Mouse (Mus musculus): ENCODE data around the gene Med25.
A peak's percentile ranks its signal among the peaks of the same experiment; 100 is the strongest.

The Med25 gene

GRCm38 (mm10) chr7:44845006-44845405 is 47.5 kb downstream of the Med25 start:
- DNase-seq: no peak

GRCm38 (mm10) chr7:44841825-44842463 is 50.6 kb downstream of the Med25 start:
- DNase-seq: no peak

DNA sequence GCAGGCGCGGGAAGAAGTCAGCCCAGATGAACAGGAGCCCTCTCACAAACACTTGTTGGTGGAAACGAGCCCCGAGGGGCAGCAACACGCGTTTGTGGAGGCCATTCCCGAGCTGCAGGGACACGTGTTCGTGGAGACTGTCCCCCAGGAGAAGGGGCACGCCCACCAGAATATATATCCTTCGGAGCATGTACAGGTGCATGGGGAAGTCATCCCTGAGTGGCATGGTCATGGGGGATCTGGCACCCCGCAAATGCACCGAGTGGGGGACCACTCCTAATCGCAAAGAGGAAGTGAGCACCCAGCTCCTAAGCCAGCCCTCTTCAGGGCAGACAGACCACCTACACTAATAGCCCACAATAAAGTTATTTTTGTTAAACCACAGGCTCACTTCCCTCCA is 52.1 kb downstream of the Med25 start:
- no peak for DNase-seq

DNA sequence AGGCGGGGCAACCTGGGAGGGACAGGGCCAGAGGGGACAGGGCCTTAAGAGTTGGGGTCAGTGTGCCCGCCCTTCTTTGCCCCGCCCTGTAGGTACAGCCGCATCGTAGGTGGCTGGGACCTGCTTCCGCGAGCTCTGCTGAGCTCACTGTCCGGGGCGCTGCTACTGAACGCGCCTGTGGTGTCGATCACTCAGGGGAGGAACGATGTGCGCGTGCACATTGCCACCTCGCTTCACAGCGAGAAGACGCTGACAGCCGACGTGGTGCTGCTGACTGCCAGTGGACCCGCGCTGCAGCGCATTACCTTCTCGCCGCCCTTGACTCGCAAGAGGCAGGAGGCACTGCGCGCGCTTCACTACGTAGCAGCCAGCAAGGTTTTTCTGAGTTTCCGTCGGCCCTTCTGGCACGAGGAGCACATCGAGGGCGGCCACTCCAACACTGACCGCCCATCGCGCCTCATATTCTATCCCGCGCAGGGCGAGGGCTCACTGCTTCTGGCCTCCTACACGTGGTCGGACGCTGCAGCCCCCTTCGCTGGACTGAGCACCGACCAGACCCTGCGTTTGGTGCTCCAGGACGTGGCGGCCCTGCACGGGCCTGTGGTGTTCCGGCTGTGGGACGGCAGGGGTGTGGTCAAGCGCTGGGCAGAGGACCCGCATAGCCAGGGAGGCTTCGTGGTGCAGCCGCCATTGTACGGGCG is 52.9 kb downstream of the Med25 start:
- DNase-seq: peak; percentile 36

DNA sequence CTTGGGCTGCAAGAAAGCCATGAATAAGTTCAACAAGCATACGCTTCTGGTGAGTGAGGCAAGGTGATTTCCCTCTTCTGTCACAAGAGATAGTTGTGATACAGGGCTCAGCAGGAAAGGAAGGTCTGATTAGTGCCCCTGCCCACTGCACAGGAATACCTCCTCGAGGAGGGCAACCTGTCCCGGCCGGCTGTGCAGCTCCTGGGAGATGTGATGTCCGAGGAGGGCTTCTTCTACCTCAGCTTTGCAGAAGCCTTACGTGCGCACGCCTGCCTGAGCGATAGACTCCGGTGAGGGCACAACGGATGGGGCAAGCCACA is 53.4 kb downstream of the Med25 start:
- DNase-seq: no peak

DNA sequence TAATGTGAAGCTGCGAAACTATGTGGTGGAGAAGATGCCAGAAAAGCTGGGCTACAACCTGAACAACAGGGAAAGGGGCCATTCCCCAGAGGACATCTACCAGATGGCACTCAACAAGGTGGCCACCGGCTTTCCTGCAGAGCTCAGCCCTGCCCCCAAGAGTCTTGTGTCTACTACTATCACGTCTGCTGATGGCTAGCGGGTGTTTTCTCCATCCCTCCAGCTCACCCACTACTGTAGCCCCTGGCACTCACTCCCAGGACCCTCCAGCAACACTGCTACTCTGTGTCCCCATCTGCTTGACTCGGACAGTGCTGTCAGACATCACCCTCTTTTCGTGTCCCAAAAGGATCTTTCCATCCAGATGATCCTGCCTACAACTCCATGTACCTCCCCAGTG is 54.4 kb downstream of the Med25 start:
- no peak for DNase-seq

DNA sequence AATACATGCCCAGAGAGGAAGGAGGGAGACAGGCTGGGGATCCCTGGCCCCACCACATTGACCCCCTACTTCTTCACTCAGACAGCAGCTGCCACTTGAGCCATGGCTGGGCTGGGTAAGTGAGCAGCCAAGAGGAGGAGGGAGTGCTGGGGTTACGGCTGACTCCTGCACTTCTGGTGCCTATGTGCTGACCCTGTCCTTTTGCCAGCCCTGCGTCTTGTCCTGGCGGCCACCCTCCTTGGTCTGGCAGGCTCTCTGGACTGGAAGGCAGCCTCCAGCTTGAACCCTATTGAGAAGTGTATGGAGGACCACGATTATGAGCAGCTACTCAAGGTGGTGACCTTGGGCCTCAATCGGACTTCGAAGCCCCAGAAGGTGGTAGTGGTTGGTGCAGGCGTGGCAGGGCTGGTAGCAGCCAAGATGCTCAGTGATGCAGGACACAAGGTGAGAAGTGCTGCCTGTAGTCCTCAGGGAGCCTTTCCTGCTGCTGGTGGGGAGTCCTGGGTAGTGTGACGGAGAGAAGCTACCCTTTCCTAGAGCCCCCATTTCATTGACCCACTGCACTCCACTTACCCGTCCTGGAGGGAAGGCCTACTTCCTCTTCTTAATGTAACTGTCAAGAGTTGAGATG is 56.0 kb downstream of the Med25 start:
- DNase-seq: no peak

- DNase-seq: no peak
Measured at GRCm38 (mm10) chr7:44836016-44836404, 56.5 kb downstream of the Med25 start.

- no peak for DNase-seq
Measured at GRCm38 (mm10) chr7:44835373-44836015, 57.0 kb downstream of the Med25 start.

GRCm38 (mm10) chr7:44832763-44833162 is 59.7 kb downstream of the Med25 start:
- no peak for DNase-seq

DNA sequence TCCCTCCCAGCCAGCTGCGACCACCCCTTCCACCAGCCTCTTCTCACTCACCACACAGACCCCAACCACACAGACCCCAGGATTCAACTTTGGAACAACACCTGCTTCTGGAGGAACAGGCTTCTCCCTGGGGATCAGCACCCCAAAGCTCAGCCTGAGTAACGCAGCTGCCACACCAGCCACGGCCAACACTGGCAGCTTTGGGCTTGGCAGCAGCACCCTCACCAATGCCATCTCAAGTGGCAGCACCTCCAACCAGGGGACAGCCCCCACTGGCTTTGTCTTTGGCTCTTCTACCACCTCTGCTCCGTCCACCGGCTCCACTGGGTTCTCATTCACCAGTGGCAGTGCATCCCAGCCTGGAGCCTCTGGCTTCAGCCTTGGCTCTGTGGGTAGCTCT is 63.8 kb downstream of the Med25 start:
- no peak for DNase-seq

DNA sequence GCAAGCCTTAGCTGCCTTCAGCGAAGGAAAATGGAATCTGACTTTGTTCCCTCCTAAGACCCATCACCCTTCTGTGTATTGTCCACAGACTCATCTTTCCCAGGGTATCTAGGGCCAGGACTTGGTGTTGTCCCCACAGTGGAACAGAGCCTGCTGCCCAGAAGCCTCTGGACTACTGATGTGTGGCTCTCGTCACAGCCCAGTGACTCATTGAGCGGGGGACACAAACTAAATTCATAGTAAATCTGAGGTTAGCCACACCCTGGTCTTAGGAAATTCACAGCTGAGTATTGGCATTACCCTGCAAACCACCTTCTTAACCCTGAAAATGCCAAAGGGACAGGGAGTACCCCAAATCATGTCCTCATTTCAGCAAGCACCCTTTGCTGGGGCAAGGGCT is 65.7 kb downstream of the Med25 start:
- DNase-seq: no peak

All from liver (tissue).